11 mouse cellular contexts compared by ENCODE assay signal in the genomic region with DNA sequence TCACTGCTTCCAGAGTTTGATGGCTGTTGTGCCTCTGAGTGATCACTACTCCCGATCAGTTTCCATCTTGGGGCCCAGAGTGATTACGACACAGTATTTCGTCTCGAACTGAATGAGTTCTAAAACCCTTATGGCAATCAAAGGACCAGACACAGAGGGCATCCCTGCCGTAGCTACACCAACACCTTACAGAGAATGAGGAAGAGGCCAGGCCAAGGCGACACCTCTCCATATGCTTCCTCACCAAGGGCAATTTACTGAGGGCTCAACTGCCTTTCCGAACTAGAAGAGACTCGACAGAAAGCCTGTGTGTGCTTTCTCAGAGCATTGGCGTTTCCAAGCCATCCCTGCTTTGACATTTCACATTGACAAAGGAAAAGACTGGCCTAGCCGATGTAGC.
DNase-seq lines count a peak whose midpoint lies in the region; ATAC-seq lines count a peak whose summit lies in the region.
"Had no signal": no experiment of that assay in that cellular context is flagged by ENCODE, and none has a peak within 500 bp of the region (broad histone marks: within the 10 kb centered on the region; RNA-seq: fewer than 3 reads in every experiment).

No protein-coding gene starts in this region.

- no peaks in the 10 kb centered on the region for H3K27me3 ChIP-seq in hindbrain, embryonic 10.5 days (ENCODE audit: insufficient read depth, poor library complexity, severe bottlenecking)
- H3K27me3 ChIP-seq in hindbrain, embryonic 14.5 days (ENCODE audit: control insufficient read depth, insufficient read depth, low read length): no peaks in the 10 kb centered on the region
- no peaks in the 10 kb centered on the region for H3K27me3 ChIP-seq in lung, embryonic 16.5 days (ENCODE audit: control insufficient read depth, insufficient read depth, low read depth, low read length)
- no peaks in the 10 kb centered on the region for H3K27me3 ChIP-seq in neural tube, embryonic 15.5 days (replicated peaks)

- 0 out of 2 replicates have a peak overlapping the region, but pooled peaks have one; percentile 31 for H3K4me3 ChIP-seq in hindbrain, embryonic 10.5 days
- no peak overlapping the region for H3K4me3 ChIP-seq in hindbrain, embryonic 14.5 days (replicated peaks; ENCODE audit: low read length)
- H3K4me3 ChIP-seq in lung, embryonic 16.5 days (ENCODE audit: low read length): no peak overlapping the region
- H3K4me3 ChIP-seq in neural tube, embryonic 15.5 days (replicated peaks): no peak overlapping the region

- no peak overlapping the region for H3K9ac ChIP-seq in hindbrain, embryonic 14.5 days
- peak overlapping the region; percentile 33; the same call in 1 of the 2 replicates for H3K9ac ChIP-seq in lung, embryonic 16.5 days (ENCODE audit: low read length)
- no peak overlapping the region for H3K9ac ChIP-seq in neural tube, embryonic 15.5 days (replicated peaks)

- H3K9me3 ChIP-seq in hindbrain, embryonic 10.5 days: no peaks in the 10 kb centered on the region
- no peaks in the 10 kb centered on the region for H3K9me3 ChIP-seq in hindbrain, embryonic 14.5 days (ENCODE audit: control insufficient read depth, low read length)
- H3K9me3 ChIP-seq in lung, embryonic 16.5 days (ENCODE audit: control insufficient read depth, low read length): no peaks in the 10 kb centered on the region
- no peaks in the 10 kb centered on the region for H3K9me3 ChIP-seq in neural tube, embryonic 15.5 days (replicated peaks)

- H3K36me3 ChIP-seq in hindbrain, embryonic 10.5 days: no peaks in the 10 kb centered on the region
- no peaks in the 10 kb centered on the region for H3K36me3 ChIP-seq in hindbrain, embryonic 14.5 days (replicated peaks; ENCODE audit: control insufficient read depth, insufficient read depth)
- no peaks in the 10 kb centered on the region for H3K36me3 ChIP-seq in lung, embryonic 16.5 days (ENCODE audit: control insufficient read depth, insufficient read depth, low read length)
- H3K36me3 ChIP-seq in neural tube, embryonic 15.5 days: no peaks in the 10 kb centered on the region

- peak overlapping the region; percentile 57; the same call in 1 of the 2 replicates for H3K27ac ChIP-seq in hindbrain, embryonic 10.5 days
- no peak overlapping the region for H3K27ac ChIP-seq in hindbrain, embryonic 14.5 days
- H3K27ac ChIP-seq in lung, embryonic 16.5 days (ENCODE audit: low read length): no peak overlapping the region
- H3K27ac ChIP-seq in neural tube, embryonic 15.5 days (replicated peaks): no peak overlapping the region

- DNase-seq in embryo, embryonic 11 days: peak; percentile 2
- DNase-seq in embryo, embryonic 10 days (ENCODE audit: low spot score): no peak
- no peak for DNase-seq in hindbrain, embryonic 10.5 days (ENCODE audit: low spot score)
- DNase-seq in hindbrain, embryonic 14.5 days (ENCODE audit: low spot score): no peak
- no peak for DNase-seq in lung, postnatal 36 days
- DNase-seq in gastrocnemius, adult 18-20 months (ENCODE audit: low spot score): no peak
- DNase-seq: cerebellum, adult 9-10 months; thymus, postnatal 4 days had no signal

- peaks cover 8% of the 10 kb centered on the region for H3K4me1 ChIP-seq in hindbrain, embryonic 10.5 days (replicated peaks)
- H3K4me1 ChIP-seq in hindbrain, embryonic 14.5 days (replicated peaks; ENCODE audit: control insufficient read depth, insufficient read depth, low read length): no peaks in the 10 kb centered on the region
- no peaks in the 10 kb centered on the region for H3K4me1 ChIP-seq in lung, embryonic 16.5 days (replicated peaks; ENCODE audit: control insufficient read depth, insufficient read depth, low read length)
- H3K4me1 ChIP-seq in neural tube, embryonic 15.5 days: peaks cover 2% of the 10 kb centered on the region; the same call in 1 of the 2 replicates

- no peak overlapping the region for H3K4me2 ChIP-seq in hindbrain, embryonic 14.5 days (replicated peaks)
- H3K4me2 ChIP-seq in lung, embryonic 16.5 days (ENCODE audit: low read depth, low read length): peak overlapping the region; percentile 45
- H3K4me2 ChIP-seq in neural tube, embryonic 15.5 days: 0 out of 2 replicates have a peak overlapping the region, but pooled peaks have one; percentile 3

- WGBS in hindbrain, embryonic 10.5 days: 73% methylated on average over 10 of the region's 10 CpGs
- 72% methylated on average over 10 of the region's 10 CpGs for WGBS in hindbrain, embryonic 14.5 days
- 63% methylated on average over 10 of the region's 10 CpGs for WGBS in lung, embryonic 16.5 days
- 67% methylated on average over 10 of the region's 10 CpGs for WGBS in neural tube, embryonic 15.5 days

- ATAC-seq in hindbrain, embryonic 14.5 days (ENCODE audit: low FRiP score): no peak
- no peak for ATAC-seq in lung, embryonic 16.5 days (ENCODE audit: low read depth)
- ATAC-seq in neural tube, embryonic 15.5 days (ENCODE audit: low FRiP score): no peak
- ATAC-seq: lung, postnatal 0 days had no signal
